Mouse (Mus musculus) limb, embryonic 14.5 days (tissue): Measurements from ENCODE around the gene Rab42. TPM values are rescaled to one million over a fixed set of nuclear protein-coding genes. Genes with fewer than 3 reads are reported as not detected.

ENCODE experiments used
- ATAC-seq: fragments of 200-750 bp; cut with Nextera tagmentation; 2 replicates; pipeline ENCODE4 v1.8.0; 2017; ENCODE audit warnings: low read depth, moderate number of reproducible peaks, moderate TSS enrichment; ENCODE audit not compliant: low FRiP score
- DNase-seq: peaks from one replicate; pipeline ENCODE4 v3.0.0-alpha.2; 2015; ENCODE audit warnings: low spot score
- H3K27ac ChIP-seq: fragments of 300-500 bp; sonication (generic); replicated peaks from 2 replicates; pipeline ENCODE4 v1.5.1; 2014; ENCODE audit warnings: low read depth, mild to moderate bottlenecking, low read length, moderate library complexity, mixed read lengths
- H3K27me3 ChIP-seq: fragments of 300-500 bp; sonication (generic); 2 replicates; pipeline ENCODE4 v1.6.1; 2014; ENCODE audit warnings: low read length, mixed read lengths; ENCODE audit not compliant: control insufficient read depth, insufficient read depth
- H3K36me3 ChIP-seq: fragments of 300-500 bp; sonication (generic); 2 replicates; pipeline ENCODE4 v1.6.1; 2014; ENCODE audit warnings: mild to moderate bottlenecking, low read length, moderate library complexity, mixed read lengths; ENCODE audit not compliant: control insufficient read depth, insufficient read depth
- H3K4me1 ChIP-seq: fragments of 300-500 bp; sonication (generic); 2 replicates; pipeline ENCODE4 v1.6.1; 2014; ENCODE audit warnings: antibody characterized with exemption, low read length, mixed read lengths; ENCODE audit not compliant: control insufficient read depth, insufficient read depth
- H3K4me2 ChIP-seq: fragments of 300-500 bp; sonication (generic); replicated peaks from 2 replicates; pipeline ENCODE4 v1.6.1; 2014; ENCODE audit warnings: low read depth, mild to moderate bottlenecking, low read length, moderate library complexity; ENCODE audit not compliant: severe bottlenecking
- H3K4me3 ChIP-seq: fragments of 300-500 bp; sonication (generic); replicated peaks from 2 replicates; pipeline ENCODE4 v1.5.1; 2014; ENCODE audit warnings: low read length
- H3K9ac ChIP-seq: fragments of 300-500 bp; sonication (generic); 2 replicates; pipeline ENCODE4 v1.6.1; 2014; ENCODE audit warnings: mild to moderate bottlenecking, low read depth, low read length, moderate library complexity; ENCODE audit not compliant: severe bottlenecking
- H3K9me3 ChIP-seq: fragments of 300-500 bp; sonication (generic); 2 replicates; pipeline ENCODE4 v1.6.1; 2016; ENCODE audit warnings: low read length; ENCODE audit not compliant: control insufficient read depth
- POLR2A ChIP-seq: fragments of 200-500 bp; IDR thresholded peaks from 2 replicates; pipeline ENCODE4 v1.8.0; 2012; ENCODE audit warnings: inconsistent platforms, mild to moderate bottlenecking, moderate library complexity, borderline replicate concordance; ENCODE audit not compliant: insufficient read depth, insufficient read length; ENCODE audit errors: extremely low read depth
- WGBS: fragments of 180-500 bp; shearing (Covaris S2); extraction: QIAGEN DNeasy Blood & Tissue Kit; methylation state at CpG from one replicate; pipeline ENCODE4 v1.1.7; 2014; 5-methylcytosine and 5-hydroxymethylcytosine counted together
- polyA plus RNA-seq, 2 experiments: library from polyadenylated mRNA; depleted of rRNA in 1 of 2; stranded (reverse) in 1 of 2; unstranded in 1 of 2; fragments of >200 nt; fragmentation: Nextera tagmentation in 1 of 2; extraction: Ambion mirVana in 1 of 2; gene quantifications; 2 replicates each; pipeline versions ENCODE4 v1.2.1 to v1.2.3; 2012 to 2014

The Rab42 gene
- polyA plus RNA-seq, 2 experiments, result 1.2 to 2.0 TPM

DNA sequence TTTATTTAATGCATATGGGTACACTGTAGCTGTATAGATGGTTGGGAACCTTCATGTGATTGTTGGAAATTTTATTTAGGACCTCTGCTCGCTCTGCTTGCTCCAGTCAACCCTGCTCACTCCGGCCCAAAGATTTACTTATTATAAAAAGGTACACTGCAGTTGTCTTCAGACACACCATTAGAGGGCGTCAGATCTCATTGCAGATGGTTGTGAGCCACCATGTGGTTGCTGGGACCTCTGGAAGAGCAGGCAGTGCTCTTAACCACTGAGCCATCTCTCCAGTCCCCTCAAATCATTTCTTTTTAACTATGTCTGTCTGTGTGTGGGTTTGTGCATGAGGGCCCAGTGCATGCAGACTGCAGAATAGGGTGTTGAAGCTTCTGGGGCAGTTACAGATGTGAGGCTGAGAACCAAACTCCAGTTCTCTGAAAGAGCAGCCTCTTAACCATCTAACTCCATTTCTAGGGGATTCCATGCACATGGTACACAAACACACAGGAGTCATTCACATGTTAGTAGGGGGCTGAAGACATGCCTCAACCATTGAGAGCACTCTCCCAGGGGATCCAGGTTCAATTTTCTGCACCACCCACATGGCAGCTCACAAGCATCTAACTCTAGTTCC is 46.4 kb upstream of the Rab42 start:
- Histone ChIP-seq H3K27ac (no peak overlapping the region), H3K27me3 (no peaks in the 10 kb centered on the region), H3K36me3 (peaks cover 18% of the 10 kb centered on the region), H3K9ac (no peak overlapping the region), H3K9me3 (no peaks in the 10 kb centered on the region), H3K4me2 (no peak overlapping the region), H3K4me3 (no peak overlapping the region), H3K4me1 (peaks cover 12% of the 10 kb centered on the region)
- no peak for TF ChIP-seq POLR2A
- ATAC-seq (no peak), DNase-seq (no peak)
- WGBS, result 54% methylated on average over 3 of the region's 3 CpGs

DNA sequence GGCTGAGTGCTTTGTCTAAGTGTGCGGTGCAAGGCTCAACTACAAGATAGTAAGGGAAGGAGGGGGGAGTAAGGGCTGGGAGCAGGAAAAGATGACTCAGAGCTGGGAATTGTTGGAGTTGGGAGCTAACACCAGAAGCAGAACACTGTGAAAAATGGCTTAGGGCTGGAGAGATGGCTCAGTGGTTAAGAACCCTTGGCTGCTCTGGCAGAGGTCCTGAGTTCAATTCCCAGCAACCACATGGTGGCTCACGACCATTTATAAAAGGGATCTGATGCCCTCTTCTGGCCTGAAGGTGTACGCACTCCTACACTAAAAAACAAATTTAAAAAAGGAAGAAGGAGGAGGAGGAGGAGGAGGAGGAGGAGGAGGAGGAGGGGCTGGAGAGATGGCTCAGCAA is 43.5 kb upstream of the Rab42 start:
- ATAC-seq (no peak), DNase-seq (no peak)
- peaks cover 14% of the 10 kb centered on the region for H3K36me3 ChIP-seq
- 56% methylated on average over 3 of the region's 3 CpGs for WGBS
- H3K4me1 ChIP-seq, result peaks cover 17% of the 10 kb centered on the region
- no peak overlapping the region for H3K27ac ChIP-seq
- no peak for TF ChIP-seq POLR2A
- H3K4me3 ChIP-seq, result no peak overlapping the region
- H3K27me3 ChIP-seq, result no peaks in the 10 kb centered on the region
- no peak overlapping the region for H3K4me2 ChIP-seq
- H3K9ac ChIP-seq, result no peak overlapping the region
- H3K9me3 ChIP-seq, result no peaks in the 10 kb centered on the region

DNA sequence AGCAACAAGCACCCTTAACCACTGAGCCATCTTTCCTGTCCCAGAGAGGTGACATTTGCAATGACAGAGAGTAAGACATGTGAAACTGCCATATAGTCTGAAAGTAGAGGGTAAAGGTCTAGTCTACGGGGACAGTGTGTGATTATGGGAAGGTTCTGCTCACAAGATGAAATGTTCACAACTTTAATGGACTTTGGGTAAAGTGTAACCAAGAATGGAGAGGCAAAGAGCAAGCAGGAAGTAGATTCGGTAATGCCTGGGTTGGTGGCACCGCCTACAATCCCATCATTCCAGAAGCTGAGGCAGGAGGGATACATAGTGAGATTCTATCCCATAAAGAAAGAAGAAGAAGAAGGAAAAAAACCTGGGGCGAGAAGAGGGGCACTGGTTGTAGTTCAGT is 43.1 kb upstream of the Rab42 start:
- no peak overlapping the region for H3K9ac ChIP-seq
- DNase-seq (no peak), ATAC-seq (no peak)
- H3K4me2 ChIP-seq, result no peak overlapping the region
- no peaks in the 10 kb centered on the region for H3K27me3 ChIP-seq
- WGBS, result 85% methylated on average over 4 of the region's 4 CpGs
- H3K36me3 ChIP-seq, result peaks cover 10% of the 10 kb centered on the region; the same call in 1 of the 2 replicates
- no peak overlapping the region for H3K4me3 ChIP-seq
- H3K27ac ChIP-seq, result no peak overlapping the region
- H3K4me1 ChIP-seq, result peaks cover 14% of the 10 kb centered on the region
- H3K9me3 ChIP-seq, result no peaks in the 10 kb centered on the region
- TF ChIP-seq POLR2A, result no peak

DNA sequence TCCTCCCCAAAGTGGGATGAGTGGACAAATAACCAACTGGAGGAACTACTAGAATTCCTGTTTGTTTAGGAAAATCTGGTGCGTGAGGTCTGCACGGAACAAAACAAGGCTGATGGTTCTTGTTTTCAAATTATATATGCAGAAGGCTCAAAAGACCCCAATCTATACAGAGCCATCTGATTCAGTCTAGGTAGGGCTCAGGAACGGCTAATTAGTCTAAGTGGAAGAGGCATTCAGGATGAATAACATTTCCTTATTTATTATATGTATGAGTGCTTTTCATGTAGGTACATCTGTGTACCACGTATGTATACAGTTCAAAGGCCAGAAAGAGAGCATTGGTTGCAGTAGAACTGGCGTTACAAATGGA is 42.6 kb upstream of the Rab42 start:
- H3K27me3 ChIP-seq, result no peaks in the 10 kb centered on the region
- H3K4me2 ChIP-seq, result no peak overlapping the region
- peak overlapping the region; percentile 82; the same call in 1 of the 2 replicates for H3K9ac ChIP-seq
- 49% methylated on average over 5 of the region's 5 CpGs for WGBS
- DNase-seq (no peak), ATAC-seq (no peak)
- peak overlapping the region; percentile 79 for H3K4me3 ChIP-seq
- no peaks in the 10 kb centered on the region for H3K9me3 ChIP-seq
- 0 out of 2 replicates have a peak, but pooled peaks cover 6% of the 10 kb centered on the region for H3K36me3 ChIP-seq
- H3K27ac ChIP-seq, result no peak overlapping the region
- no peak for TF ChIP-seq POLR2A
- peaks cover 14% of the 10 kb centered on the region for H3K4me1 ChIP-seq

DNA sequence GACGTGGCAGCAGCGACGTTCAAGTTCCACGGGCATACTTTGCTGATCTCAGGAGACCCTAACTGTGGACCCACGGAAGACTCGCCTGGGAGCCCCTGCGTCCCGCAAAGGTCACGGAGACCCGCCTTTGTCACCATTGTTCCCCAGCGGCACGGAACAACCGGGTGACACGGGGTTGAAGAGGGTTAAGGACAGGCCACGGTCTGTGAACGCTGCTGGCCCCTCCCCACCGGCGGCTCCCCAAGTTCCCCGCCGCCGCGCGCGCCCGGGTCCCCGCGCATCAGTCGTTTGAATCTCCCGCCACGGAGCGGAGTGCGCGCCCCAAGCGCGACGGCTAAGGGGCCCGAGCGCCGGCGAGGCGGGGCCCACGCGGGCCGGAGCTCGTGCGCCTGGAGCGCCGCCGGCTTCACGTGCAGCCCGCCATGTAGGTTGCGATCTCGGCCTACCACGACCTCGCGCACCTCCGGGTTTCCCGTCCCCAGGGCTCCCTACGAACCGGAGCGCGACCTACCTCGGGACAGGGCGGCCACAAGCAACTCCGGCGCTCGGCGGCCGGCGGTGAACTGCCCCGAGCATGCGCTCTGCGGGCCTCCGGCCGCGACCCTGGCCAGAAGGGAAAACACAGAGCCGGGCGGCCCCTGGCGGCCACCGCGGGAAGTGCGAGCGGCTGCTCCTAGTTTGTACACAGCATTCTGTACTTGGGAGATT is 42.1 kb upstream of the Rab42 start:
- WGBS, result under 1% methylated on average over 81 of the region's 83 CpGs
- DNase-seq, result peak; percentile 89
- no peaks in the 10 kb centered on the region for H3K9me3 ChIP-seq
- TF ChIP-seq POLR2A, result peak; percentile 84; the same call in 1 of the 2 replicates
- H3K4me1 ChIP-seq, result peaks cover 14% of the 10 kb centered on the region
- H3K4me3 ChIP-seq, result peak overlapping the region; percentile 79
- no peaks in the 10 kb centered on the region for H3K27me3 ChIP-seq
- H3K36me3 ChIP-seq, result peaks cover 4% of the 10 kb centered on the region; the same call in 1 of the 2 replicates
- peak overlapping the region; percentile 82 for H3K9ac ChIP-seq
- H3K4me2 ChIP-seq, result peak overlapping the region; percentile 97
- peak overlapping the region; percentile 52; the same call in 1 of the 2 replicates for H3K27ac ChIP-seq
- peak; percentile 86 for ATAC-seq
